Mouse (Mus musculus): ENCODE results near the gene Ptgds.
A peak's percentile ranks its signal among the peaks of the same experiment; 100 is the strongest.

Gene Ptgds

DNA sequence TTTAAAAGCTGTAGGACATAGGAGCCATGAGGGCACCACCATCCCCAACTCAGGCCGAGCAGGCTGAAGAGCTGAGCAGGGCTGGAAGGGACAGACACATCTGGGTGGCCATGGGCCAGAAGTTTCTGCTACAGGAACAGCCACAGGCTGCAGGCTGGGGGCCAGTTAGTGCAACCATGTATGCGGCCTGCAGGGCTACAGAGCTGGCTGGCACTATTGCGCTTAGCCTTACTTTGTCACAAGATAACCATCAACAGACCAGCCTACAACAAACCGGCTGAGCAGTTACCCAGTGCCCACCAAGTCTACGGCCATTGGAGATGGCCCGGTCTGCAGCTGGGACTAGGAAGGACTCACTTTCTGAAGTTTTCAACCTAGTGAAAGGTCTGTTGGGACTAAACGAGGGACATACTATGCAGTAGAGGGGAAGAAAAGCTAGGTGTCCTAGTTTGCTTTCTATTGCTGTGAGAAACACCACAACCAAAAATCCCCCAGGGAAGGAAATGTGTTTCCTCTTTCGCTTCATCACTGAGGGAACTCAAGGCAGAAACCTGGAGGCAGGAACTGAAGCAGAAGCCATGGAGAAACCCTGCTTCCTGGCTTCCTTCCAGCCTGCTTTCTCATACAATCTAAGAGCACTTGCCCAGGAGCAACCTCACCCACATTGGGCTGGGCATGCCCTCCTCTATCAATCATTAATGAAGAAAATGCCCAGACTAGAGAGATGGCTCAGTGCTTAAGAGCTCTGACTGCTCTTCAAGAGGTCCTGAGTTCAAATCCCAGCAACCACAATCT lies 18.8 kb downstream of the Ptgds start:
- DNase-seq (ENCODE audit: low spot score): no peak

DNA sequence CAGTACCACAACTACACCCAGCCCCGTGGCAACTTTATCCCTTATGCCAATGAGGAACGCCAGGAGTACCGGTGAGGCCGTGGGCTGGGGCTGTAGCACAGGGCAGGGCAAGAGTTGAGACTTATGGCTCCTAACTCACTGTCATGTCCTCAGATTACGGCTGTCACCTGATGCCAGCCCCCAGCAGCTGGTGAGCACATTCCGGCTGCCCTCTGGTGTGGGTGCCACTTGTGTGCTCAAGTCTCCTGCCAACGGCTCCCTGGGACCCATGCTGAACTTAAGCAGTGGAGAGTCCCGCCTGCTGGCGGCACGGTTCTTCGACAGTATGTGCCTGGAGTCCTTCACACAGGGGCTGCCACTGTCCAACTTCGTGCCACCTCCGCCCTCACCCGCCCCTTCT lies 27.2 kb downstream of the Ptgds start:
- no peak for DNase-seq (ENCODE audit: low spot score)

DNA sequence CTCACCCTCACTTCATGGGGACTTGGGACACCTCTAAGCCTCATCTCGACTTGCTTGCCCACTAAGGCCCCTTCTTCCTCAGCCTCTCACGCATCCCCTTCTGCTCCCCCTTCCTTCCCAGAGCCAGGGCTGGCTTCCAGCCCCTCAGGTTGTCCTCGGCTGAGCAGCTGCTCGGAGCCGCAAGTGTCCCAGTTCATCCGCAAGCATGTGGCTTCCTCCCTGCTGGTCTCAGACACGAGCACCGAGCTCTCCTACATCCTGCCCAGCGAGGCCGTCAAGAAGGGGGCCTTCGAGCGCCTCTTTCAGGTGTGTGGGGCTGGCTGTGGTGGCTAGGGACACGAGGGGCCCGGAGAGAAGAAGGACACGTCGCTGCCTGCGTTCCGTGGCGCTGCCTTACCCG lies 28.8 kb downstream of the Ptgds start:
- no peak for DNase-seq (ENCODE audit: low spot score)

DNA sequence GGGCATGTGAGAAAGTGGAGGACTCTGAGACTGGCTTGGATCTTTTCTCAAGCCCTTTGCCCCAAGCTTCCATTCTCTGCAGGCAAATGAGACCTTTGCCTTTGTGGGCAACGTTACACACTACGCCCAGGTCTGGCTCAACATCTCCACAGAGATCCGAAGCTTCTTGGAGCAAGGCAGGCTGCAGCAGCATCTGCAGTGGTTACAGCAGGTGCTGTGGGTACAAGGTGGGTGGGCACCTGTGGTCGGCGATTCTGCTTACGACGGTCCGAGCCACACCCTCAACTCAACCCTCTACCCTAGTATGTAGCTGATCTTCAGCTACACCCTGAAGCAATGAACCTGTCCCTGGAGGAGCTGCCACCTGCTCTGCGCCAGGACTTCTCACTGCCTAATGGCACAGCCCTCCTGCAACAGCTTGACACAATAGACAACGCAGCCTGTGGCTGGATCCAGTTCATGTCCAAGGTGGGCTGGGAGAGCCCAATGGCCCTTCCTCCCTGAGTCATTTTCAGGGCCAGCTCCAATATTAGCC lies 33.5 kb downstream of the Ptgds start:
- DNase-seq (ENCODE audit: low spot score): no peak

DNA sequence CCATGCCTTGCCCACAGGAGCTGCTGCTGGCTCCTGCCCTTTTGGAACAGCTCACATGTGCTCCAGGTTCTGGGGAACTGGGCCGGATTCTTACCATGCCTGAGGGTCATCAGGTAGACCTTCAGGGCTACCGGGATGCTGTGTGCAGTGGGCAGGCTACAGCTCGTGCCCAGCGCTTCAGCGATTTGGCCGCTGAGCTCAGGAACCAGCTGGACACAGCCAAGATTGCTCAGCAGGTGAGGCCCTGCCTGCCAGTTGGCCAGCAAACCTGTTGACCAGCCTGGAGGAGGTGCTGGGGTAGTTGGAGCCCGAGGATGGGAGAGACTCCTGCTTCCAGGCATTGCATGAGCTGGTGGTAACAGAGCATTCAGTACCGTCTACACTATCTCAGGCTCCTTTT lies 35.6 kb downstream of the Ptgds start:
- DNase-seq (ENCODE audit: low spot score): no peak

DNA sequence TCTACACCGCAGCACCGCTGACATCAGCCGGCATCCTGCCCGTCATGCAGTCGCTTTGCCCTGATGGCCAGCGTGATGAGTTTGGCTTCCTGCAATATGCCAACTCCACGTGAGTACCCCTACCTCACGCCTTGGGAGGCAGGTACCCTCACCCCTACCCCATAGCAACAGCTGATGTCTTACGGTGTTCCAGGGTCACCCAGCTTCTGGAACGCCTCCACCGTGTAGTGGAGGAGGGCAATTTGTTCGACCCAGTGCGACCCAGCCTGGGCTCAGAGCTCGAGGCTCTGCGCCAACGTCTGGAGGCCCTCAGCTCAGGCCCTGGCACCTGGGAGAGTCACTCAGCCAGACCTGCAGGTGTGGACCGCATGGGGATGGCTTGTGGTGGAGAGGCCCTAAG lies 36.7 kb downstream of the Ptgds start:
- DNase-seq (ENCODE audit: low spot score): no peak

DNA sequence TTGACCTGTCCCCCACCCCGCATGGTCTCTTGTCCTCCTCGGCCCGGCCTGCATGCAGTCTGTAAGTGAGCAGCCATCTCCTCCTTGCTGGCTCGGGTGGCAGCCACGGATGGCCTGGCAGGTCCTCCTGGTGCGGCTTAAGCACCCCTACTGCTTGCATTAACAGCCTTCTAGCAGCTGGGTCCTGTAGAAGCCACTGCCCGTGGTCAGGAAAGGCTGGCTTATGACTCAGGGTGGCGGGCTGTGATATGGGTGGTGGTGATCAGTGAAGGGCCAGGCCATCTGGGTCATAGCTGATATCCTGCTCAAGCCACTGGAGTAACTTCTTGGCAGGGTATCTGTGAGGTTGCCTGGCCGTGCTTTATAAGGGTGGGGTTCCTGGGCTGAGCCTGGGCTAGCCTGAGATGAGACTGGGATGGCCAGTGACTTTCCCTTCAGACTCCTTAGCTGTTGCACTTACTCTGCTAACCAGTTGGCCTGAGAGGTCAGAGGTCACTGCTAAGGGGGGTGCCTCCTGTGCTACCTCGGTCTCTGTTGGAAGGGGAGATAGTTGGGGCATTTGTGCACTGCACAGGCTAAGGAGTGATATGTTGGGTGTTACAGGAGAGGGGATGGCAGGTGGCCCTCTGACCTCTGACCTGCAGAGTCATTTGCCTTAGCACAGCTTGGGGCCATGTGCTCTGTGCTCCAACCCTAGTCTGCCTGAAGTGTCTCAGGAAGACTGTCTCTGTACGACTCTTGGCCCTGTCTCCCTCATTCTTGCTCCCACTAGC lies 37.3 kb downstream of the Ptgds start:
- no peak for DNase-seq (ENCODE audit: low spot score)

DNA sequence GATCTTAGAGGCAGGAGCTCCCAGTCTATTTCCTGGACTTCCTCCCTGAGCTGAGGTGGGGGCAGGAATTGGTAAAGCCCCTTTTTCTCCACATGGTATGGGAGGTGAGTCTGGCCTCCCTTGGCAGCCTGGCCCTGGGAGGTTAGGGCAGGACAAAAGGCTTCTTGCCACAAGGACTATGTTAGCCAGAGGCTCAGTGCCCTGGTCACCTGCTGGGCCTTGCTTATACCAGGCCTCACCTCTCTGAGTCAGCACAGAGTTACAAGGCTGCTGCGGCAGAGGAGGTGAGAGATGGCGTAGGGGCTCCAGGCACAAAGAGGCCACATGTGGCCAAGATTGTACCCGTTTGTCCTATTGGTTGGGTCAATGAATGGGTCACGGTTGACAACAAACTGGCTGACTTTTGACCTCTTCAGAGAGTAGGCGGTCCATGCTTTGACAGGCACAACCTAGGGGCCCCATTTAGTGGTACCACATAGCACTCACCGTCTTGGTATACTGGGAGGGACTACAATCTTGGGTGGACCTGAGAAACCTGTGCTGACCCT lies 38.5 kb downstream of the Ptgds start:
- DNase-seq (ENCODE audit: low spot score): no peak

DNA sequence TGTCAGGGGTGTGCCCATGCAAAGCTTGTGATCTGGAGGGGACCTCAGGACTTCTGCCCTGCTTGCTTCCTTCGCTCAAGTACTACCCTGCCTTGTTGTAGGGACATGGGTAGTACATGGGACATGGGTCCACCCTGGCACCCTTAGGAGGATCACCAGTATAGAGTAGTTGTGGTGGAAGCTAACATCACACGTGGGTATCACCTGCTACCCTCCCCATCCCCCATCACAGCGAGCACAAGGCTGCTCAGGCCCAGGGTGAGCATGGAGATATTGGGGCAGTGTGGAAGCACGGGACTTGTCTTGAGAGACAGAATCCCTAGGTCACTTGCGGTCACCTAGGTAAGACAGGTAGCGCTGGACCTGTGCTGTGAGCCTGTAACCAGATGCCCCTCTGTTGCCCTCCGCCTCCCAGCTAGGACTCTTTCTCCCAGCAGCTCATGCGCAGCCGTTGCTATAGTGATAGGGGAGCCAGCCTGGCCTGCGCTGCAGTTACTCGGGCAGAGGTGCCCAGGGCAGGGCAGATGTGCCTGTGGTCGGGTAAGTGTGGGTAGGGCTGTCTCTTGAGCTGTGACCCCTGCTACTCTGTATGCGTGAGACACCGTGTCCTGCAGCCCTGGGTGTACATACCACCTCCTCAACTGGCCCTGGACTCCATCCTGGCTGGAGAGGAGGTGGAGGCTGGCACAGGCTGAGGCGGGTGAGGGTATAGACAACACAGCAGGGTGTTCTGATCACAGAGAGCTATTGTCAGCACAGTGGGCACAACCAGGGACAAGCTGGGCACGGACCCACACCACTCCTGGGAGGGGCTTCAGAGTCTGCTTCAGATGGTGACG lies 39.2 kb downstream of the Ptgds start:
- no peak for DNase-seq (ENCODE audit: low spot score)

DNA sequence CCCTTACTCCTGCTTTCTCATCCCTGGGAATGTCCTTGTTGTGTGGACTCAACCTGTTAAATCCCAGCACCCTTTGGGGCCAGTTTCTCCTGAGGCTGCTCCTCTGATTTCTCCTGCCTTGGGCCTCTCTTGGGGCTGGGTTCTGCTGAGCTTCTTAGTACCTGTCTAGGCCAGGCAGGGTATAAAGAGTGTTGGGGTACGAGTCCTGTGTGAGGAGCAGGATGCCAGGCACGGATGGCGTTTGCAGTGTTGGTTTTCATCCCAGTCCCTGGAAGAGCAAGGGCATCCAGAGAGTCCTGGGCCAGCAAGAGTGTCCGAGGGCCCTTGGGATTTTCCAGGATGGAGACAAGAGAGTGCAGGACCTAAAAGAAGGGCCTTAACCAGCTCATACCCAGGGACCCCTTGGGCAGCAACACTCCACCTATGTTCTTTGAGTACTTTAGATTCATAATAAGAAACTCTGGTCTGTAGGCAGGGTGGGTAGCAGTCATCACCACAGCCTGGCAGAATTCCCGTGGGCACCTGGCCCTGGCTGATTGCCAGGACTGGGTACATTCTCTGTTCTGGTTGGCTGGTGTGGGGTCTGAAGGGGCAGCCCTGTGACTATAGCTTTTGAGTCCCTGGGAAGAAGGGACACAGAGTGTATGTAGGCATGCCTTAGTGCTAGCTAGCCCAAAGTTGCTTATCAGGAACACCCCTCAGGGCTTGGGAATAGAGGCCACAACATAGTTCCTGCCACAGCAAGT lies 40.2 kb downstream of the Ptgds start:
- DNase-seq (ENCODE audit: low spot score): no peak

DNA sequence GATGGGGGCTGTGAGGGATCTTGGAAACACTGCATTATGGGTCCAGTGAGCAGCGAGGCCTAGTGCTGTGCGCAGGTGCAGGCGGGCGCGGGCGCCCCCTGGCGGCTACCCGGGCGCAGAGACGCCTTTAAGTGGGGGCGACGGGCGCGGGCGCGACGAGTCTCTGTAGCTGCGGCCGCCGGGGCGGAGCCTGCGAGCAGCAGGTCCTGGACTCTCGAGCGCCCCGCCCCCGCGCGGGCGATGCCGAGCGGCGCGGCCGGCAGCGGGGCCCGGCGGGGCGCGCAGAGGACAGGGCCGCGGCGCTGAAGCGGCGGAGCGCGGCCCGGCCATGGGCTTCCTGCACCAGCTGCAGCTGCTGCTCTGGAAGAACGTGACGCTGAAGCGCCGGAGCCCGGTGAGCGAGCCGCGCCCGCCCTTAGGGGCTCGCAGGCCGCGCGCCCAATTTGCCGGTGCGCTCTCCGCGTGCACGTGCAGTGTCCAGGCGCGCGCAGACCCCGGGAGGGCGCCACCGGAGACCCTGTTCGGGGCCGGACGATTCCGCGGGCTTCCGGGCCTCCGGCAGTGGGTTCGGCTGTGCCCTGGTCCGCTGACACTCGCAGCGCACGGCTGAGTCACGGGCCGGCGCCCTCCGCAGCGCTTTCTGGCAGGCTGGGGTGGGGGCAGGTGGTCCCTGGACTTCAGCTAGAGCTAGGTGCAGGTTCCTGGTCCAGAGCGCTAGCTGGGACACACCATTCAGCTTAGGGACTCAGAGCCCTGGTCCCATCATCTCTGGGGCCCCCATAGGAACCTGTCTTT lies 41.2 kb downstream of the Ptgds start, which contains the start of gene Abca2:
Gene Abca2, plus strand, starts transcription at position 262 of the 795 bp plus-strand sequence.
- peak; percentile 89 for DNase-seq (ENCODE audit: low spot score)

DNA sequence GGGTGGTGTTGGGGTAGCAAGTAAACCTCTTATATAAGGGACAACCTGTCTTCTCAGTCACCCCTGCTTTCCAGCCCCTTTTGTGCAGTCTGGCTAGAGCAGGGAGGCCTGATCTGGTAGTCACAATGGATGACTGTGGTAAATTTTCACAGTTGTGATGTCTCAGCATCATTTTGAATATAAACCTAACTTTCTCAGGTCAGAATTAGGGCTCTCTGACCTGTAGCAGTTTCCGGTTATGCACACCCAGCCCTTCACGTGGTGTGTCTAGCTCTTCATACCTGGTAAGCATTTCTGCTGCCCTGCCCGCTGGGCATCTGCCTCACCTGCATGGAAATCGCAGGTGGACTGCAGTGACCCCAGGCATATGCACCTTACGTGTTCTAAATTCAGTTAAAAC lies 42.6 kb downstream of the Ptgds start:
- DNase-seq (ENCODE audit: low spot score): no peak

DNA sequence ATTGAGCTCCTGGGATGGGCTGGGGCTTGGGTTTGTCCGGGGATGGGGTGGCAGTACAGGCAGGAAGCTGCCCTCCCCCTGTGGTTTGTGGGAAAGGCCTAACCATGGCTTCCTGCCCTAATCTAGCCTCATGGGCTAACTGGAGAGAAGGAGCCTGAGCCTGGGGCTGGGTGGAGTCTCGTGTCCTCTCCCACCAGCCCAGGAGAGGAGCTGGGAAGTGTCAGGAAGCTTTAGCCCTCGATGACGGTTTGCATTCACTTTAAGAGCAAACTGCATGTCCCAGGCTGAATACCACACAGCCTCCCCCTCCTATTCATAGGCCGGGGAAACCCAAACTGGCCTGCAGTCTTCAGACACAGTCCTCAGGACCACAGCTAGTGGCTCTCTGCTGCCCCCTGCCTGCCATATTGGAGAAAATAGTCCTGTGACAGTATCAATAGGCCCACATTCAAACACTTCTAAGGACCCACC lies 43.1 kb downstream of the Ptgds start:
- peak; percentile 55 for DNase-seq (ENCODE audit: low spot score)

DNA sequence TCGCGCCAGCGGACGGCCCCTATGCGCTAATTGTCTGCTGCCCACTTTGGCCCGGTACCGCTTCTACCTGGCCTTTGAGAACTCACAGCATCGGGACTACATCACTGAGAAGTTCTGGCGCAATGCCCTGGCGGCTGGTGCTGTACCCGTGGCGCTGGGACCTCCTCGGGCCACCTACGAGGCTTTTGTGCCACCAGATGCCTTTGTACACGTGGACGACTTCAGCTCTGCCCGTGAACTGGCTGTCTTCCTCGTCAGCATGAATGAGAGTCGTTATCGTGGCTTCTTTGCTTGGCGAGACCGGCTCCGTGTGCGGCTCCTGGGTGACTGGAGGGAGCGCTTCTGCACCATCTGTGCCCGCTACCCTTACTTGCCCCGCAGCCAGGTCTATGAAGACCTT lies 44.4 kb downstream of the Ptgds start:
- no peak for DNase-seq (ENCODE audit: low spot score)

DNA sequence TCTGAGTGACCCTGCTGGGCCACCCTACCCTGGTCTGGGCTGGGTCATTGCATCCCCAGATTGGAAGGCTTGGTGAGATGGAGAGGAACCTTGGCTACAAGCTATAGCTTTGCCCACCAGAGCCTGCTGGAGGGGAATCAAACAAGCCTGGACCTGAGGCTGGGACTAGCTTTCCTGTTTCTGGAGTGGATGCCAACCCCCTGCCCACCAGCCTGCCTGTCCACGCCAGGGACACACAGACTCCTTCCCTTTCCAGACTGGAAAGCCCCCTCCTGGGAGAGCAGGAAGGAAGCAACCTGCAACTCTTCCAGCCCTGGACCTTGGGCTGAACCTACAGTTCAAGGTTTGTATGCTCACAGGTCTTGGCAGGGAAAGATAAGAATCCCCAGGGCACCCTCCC lies 46.2 kb downstream of the Ptgds start:
- DNase-seq (ENCODE audit: low spot score): no peak

DNA sequence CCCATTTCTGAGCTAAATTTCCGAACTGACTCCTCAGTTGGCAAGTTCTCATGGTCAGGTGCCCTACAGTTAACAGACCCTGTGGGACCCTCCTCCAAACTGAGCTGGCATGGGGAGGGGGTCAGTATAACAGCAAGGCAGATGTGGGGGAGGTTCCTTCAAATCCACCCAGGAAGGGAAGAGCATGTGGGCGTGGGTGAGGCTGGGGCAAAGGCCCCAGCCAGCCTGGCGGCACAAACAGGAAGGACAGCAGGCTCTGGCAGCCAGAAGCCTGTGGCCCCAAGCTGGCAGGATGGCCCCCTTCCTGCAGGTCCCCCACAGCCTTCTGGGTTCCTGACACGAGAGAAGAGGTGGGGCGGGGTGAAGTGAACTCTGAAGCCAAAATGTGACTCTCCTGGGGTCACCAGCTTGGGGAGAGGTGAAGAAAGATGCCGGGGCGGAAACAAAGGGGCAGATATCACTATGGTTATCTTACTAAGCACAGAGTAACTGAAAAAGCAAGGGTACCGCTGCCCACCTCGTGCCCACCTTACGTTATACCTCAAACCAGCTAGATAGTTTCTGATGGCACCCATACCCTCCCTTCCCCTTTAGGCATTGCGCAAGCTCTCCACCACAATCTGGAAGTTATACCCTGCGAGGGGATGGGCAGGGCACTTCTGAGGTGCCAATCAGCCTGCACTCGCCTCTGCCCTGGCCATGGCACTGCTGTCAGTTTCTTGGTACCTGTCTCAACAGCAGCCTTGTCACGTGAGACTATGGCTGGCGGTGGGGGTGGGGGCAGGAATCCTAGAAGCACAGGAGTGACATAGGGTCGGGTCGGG lies 47.0 kb downstream of the Ptgds start, which contains the start of gene Fut7:
Gene Fut7, plus strand, starts transcription at position 681 of the 824 bp plus-strand sequence.
- DNase-seq (ENCODE audit: low spot score): no peak

DNA sequence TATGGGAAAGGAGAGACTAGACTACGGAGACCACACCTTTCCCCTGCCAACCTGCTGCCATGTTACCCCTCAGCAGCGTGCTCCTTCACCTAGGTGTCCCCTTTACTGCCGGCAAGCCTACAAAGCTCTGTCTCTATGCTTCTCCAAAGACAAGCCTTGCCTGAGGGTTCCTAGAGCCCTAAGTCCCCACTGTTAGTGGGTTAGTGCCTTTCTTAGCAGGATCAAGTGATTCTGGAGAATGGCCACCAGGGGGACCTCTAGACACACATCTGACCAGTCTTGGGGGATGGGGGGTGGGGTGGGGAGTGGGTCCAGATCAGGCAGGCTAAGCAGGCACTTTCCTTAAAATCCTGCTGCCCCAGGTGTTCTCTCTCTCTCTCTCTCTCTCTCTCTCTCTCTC lies 48.0 kb downstream of the Ptgds start:
- no peak for DNase-seq (ENCODE audit: low spot score)

DNA sequence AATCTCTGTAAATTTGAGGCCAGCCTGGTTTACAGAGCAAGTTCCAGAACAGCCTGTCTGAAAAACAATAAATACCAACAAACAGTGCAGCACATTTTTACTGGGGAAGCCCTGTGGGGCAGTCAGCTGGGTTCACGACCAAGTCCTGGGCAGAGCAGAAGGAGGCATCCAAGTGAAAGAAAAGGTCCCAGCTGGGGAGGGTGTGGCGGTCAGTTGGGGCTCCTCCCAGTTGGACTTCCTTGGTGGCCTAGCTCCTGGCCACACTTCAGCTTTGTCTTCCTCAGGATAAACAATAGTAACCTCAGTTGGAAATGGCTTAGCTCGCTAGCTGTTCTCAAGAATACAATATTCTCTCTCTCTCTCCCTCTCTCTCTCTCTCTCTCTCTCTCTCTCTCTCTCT lies 52.4 kb downstream of the Ptgds start:
- no peak for DNase-seq (ENCODE audit: low spot score)

Measured in ovary, postnatal 14 days (tissue).